Mouse (Mus musculus) neural tube, embryonic 11.5 days (tissue): ENCODE results near the gene Dnmt3a. TPM values are rescaled to one million over a fixed set of nuclear protein-coding genes. Genes with fewer than 3 reads are reported as not detected.
A peak's percentile ranks its signal among the peaks of the same experiment; 100 is the strongest.

Source experiments
- ATAC-seq: fragments of 200-750 bp; cut with Nextera tagmentation; 2 replicates; pipeline ENCODE4 v1.8.0; 2017; ENCODE audit warnings: moderate number of reproducible peaks, mild to moderate bottlenecking, moderate TSS enrichment, moderate library complexity; ENCODE audit not compliant: insufficient read depth, low FRiP score, low TSS enrichment
- DNase-seq: peaks from one replicate; pipeline ENCODE4 v3.0.0-alpha.2; 2015; ENCODE audit warnings: low spot score
- H3K27ac ChIP-seq: fragments of 300-500 bp; sonication (generic); 2 replicates; pipeline ENCODE4 v1.5.1; 2014; ENCODE audit warnings: low read depth, mild to moderate bottlenecking, low read length
- H3K27me3 ChIP-seq: fragments of 300-500 bp; sonication (generic); 2 replicates; pipeline ENCODE4 v1.6.1; 2014; ENCODE audit warnings: mild to moderate bottlenecking, low read length, mixed read lengths; ENCODE audit not compliant: control insufficient read depth, insufficient read depth
- H3K36me3 ChIP-seq: fragments of 300-500 bp; sonication (generic); 2 replicates; pipeline ENCODE4 v1.6.1; 2014; ENCODE audit warnings: mild to moderate bottlenecking, low read length, moderate library complexity, mixed read lengths; ENCODE audit not compliant: control insufficient read depth, insufficient read depth
- H3K4me1 ChIP-seq: fragments of 300-500 bp; sonication (generic); 2 replicates; pipeline ENCODE4 v1.6.1; 2014; ENCODE audit warnings: low read length, mixed read lengths; ENCODE audit not compliant: control insufficient read depth, insufficient read depth
- H3K4me2 ChIP-seq: fragments of 300-500 bp; sonication (generic); 2 replicates; pipeline ENCODE4 v1.6.1; 2014; ENCODE audit warnings: low read depth, mild to moderate bottlenecking, moderate library complexity
- H3K4me3 ChIP-seq: fragments of 300-500 bp; sonication (generic); 2 replicates; pipeline ENCODE4 v1.5.1; 2014; ENCODE audit warnings: low read depth, low read length
- H3K9ac ChIP-seq: fragments of 300-500 bp; sonication (generic); 2 replicates; pipeline ENCODE4 v1.6.1; 2014; ENCODE audit warnings: mild to moderate bottlenecking, low read length
- H3K9me3 ChIP-seq: fragments of 300-500 bp; sonication (generic); 2 replicates; pipeline ENCODE4 v1.6.1; 2016; ENCODE audit warnings: low read length; ENCODE audit not compliant: control insufficient read depth
- WGBS: fragments of 180-500 bp; shearing (Covaris S2); extraction: QIAGEN DNeasy Blood & Tissue Kit; methylation state at CpG from one replicate; pipeline ENCODE4 v1.1.7; 2014; 5-methylcytosine and 5-hydroxymethylcytosine counted together
- polyA plus RNA-seq: library from polyadenylated mRNA; unstranded; fragments of >200 nt; fragmentation: Nextera tagmentation; extraction: Ambion mirVana; gene quantifications from 2 replicates; pipeline ENCODE4 v1.2.1, GENCODE M21; 2014

The Dnmt3a gene
- 88.6 and 102 TPM in 2 replicates for polyA plus RNA-seq

GRCm38 (mm10) chr12:3805852-3806251, at the start of gene Dnmt3a:
TSS of gene Dnmt3a (plus strand) at chr12:3806007.
- 15% methylated on average over 4 of the region's 4 CpGs for WGBS
- no peak for DNase-seq

DNA sequence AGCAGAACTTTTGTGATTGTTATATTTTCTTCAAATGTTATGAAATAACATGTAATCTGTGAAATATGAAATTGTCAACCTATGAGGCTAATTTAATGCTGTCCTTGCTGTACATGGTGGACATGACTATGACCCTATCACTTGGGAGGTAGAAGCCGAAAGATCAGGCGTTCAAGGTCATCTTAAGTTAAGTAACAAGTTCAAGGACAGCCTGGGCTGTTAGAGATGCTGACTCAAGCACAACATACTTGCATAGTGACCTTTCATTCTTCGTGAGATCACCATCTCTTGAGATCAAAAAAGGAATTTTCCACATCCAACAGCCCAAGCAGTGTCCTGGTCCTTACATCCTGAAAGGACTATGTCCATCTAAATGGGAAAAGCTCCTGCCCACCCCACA, 49.6 kb upstream of the Dnmt3a start:
- Histone ChIP-seq H3K4me1 (no peaks in the 10 kb centered on the region), H3K27me3 (no peaks in the 10 kb centered on the region), H3K36me3 (no peaks in the 10 kb centered on the region), H3K4me2 (no peak overlapping the region), H3K9ac (no peak overlapping the region), H3K4me3 (no peak overlapping the region), H3K27ac (no peak overlapping the region), H3K9me3 (no peaks in the 10 kb centered on the region)
- 90% methylated on average over 3 of the region's 3 CpGs for WGBS
- DNase-seq (no peak), ATAC-seq (no peak)

More at GRCm38 (mm10) chr12:3805852-3806251, at the start of gene Dnmt3a:
- Histone ChIP-seq H3K9me3 (no peaks in the 10 kb centered on the region), H3K4me1 (peaks cover 10% of the 10 kb centered on the region), H3K4me2 (peak within 1 kb of the TSS; percentile 87), H3K4me3 (peak within 1 kb of the TSS; percentile 85), H3K27ac (peak within 1 kb of the TSS; percentile 76), H3K9ac (peak within 1 kb of the TSS; percentile 89), H3K27me3 (no peaks in the 10 kb centered on the region), H3K36me3 (no peaks in the 10 kb centered on the region)
- peak; percentile 30; the same call in 1 of the 2 replicates for ATAC-seq

DNA sequence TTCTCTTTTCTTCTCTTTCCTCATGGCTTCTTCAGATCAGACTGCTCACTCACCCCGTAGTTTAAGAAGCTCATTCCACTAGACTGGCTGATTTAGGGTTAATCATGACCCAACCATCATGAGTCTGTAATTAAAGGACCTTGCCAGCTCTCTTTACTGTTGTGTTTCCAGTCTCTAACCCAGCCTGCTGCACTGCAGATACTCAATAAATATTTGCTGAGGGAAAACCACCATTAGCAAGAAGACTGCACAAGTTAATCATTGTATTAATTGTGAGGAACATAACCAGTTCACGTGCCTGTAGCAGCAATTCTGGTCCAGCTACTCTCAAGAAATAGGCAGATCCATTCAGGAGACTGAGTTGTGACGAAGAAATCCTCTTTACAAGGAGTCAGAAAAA, 47.7 kb upstream of the Dnmt3a start:
- Histone ChIP-seq H3K9me3 (no peaks in the 10 kb centered on the region), H3K4me1 (no peaks in the 10 kb centered on the region), H3K4me3 (no peak overlapping the region), H3K27me3 (no peaks in the 10 kb centered on the region), H3K9ac (no peak overlapping the region), H3K36me3 (no peaks in the 10 kb centered on the region), H3K27ac (no peak overlapping the region), H3K4me2 (no peak overlapping the region)
- ATAC-seq (no peak), DNase-seq (no peak)
- 81% methylated on average over 3 of the region's 3 CpGs for WGBS

DNA sequence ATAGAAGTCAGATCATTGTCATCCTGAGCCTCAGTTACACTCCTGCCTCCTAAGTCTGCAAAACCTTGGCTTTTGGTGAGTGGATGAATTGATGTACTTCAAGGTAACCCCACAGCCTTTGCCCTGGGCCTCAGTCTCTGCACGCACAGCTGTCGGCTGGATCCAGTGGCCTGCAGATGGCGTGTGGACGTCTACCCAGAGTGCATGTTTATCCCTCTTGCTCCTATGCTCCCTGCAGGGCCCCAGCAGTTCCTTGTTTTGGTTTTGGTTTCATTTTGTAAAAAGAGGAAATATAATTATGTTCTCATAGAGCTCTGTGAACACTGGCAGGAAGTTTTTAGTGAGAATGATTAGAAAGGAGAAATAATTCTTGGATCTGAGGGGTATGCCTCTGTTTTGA, 46.4 kb upstream of the Dnmt3a start:
- H3K4me3 ChIP-seq: no peak overlapping the region
- no peak overlapping the region for H3K4me2 ChIP-seq
- H3K36me3 ChIP-seq: no peaks in the 10 kb centered on the region
- H3K9me3 ChIP-seq: no peaks in the 10 kb centered on the region
- DNase-seq (no peak), ATAC-seq (no peak)
- H3K9ac ChIP-seq: no peak overlapping the region
- no peak overlapping the region for H3K27ac ChIP-seq
- H3K4me1 ChIP-seq: no peaks in the 10 kb centered on the region
- 62% methylated on average over 4 of the region's 4 CpGs for WGBS
- no peaks in the 10 kb centered on the region for H3K27me3 ChIP-seq

GRCm38 (mm10) chr12:3760876-3761590, 44.8 kb upstream of the Dnmt3a start:
- Histone ChIP-seq H3K9me3 (no peaks in the 10 kb centered on the region), H3K4me1 (no peaks in the 10 kb centered on the region), H3K27ac (no peak overlapping the region), H3K4me2 (no peak overlapping the region), H3K27me3 (no peaks in the 10 kb centered on the region), H3K4me3 (no peak overlapping the region), H3K36me3 (no peaks in the 10 kb centered on the region), H3K9ac (no peak overlapping the region)
- DNase-seq: no peak
- ATAC-seq: no peak
- WGBS: 76% methylated on average over 4 of the region's 4 CpGs

- no peaks in the 10 kb centered on the region for H3K27me3 ChIP-seq
- H3K36me3 ChIP-seq: no peaks in the 10 kb centered on the region
- H3K4me3 ChIP-seq: no peak overlapping the region
- DNase-seq (no peak), ATAC-seq (no peak)
- no peaks in the 10 kb centered on the region for H3K4me1 ChIP-seq
- H3K9ac ChIP-seq: no peak overlapping the region
- no peaks in the 10 kb centered on the region for H3K9me3 ChIP-seq
- no peak overlapping the region for H3K4me2 ChIP-seq
- no peak overlapping the region for H3K27ac ChIP-seq
- 81% methylated on average over 6 of the region's 6 CpGs for WGBS
Measured at GRCm38 (mm10) chr12:3761591-3762295, 44.1 kb upstream of the Dnmt3a start.

DNA sequence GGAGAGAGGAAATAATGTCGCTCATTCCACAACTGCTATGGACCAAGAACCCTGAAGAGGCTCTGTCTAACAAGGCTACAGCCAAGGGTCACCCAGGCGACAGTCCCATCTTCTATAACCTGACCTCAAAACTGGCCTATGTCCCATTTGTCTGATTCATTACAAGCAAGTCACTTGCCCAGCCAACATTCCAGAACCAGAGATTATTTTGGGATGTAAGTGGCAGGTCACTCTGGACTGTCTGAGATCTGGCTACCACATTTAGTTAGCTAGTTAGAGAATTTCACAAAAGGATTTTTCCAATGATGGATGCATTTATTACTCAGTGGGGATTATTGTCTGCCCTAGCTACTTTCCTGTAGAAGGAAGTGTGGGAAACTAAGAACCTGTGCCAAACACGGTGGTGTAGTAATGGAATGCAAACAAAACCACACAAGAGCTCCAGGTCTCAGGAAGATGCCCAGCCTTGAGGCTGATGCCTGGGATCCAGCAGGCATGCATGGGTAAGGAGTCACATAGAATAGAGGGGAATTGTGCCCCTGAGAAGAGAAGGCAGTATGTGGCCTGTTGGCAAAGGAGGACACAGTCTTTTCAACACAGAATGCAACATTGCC, 41.5 kb upstream of the Dnmt3a start:
- Histone ChIP-seq H3K27ac (no peak overlapping the region), H3K36me3 (no peaks in the 10 kb centered on the region), H3K4me3 (no peak overlapping the region), H3K27me3 (no peaks in the 10 kb centered on the region), H3K4me2 (no peak overlapping the region), H3K4me1 (no peaks in the 10 kb centered on the region), H3K9ac (no peak overlapping the region), H3K9me3 (no peaks in the 10 kb centered on the region)
- ATAC-seq: no peak
- no peak for DNase-seq
- 81% methylated on average over 3 of the region's 3 CpGs for WGBS

DNA sequence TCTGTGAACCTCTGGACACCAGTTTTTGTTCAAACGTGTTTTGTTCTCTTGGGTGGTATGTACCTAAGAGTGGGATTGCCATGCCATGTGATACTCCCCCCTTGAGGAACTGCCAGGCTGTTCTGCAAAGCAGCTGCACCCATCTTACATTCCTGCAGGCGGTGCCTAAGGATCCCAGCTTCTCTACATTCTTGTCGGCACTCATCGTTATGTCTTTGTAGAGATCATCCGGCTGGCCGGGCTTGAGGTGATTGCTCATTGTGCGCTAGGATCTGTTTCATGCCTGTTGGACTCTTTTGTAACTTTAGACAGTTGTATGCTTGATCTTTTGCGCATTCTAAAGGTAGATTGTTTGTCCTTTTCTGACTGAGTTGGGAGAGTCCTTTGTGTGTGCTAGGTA, 38.4 kb upstream of the Dnmt3a start:
- ATAC-seq (no peak), DNase-seq (no peak)
- Histone ChIP-seq H3K4me1 (no peaks in the 10 kb centered on the region), H3K9ac (no peak overlapping the region), H3K4me2 (no peak overlapping the region), H3K27ac (no peak overlapping the region), H3K9me3 (no peaks in the 10 kb centered on the region), H3K4me3 (no peak overlapping the region), H3K36me3 (no peaks in the 10 kb centered on the region), H3K27me3 (no peaks in the 10 kb centered on the region)
- 55% methylated on average over 8 of the region's 8 CpGs for WGBS
